Mouse (Mus musculus): ENCODE results near the gene Pde4a.
"Not testable (repeated sequence)": the region's sequence is repeated elsewhere in the genome, so short reads cannot be mapped to it uniquely, and the experiment has no call there.

DNA sequence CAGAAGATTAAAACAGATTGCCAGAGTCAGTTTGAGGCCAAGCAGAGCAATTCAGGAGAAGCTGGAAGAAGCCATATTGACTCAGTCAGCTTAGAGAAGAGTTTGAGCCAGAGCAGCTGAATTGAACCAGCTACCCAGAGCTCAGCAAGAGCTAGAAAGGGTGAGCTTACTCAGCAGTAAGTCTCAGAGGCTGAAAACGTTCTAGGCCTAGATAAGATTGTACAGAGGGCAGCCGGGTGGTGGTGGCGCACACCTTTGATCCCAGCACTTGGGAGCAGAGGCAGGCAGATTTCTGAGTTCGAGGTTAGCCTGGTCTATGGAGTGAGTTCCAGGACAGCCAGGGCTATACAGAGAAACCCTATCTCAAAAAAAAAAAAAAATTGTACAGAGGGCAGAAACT lies 90.8 kb downstream of the Pde4a start:
- TF ChIP-seq POLR2A (IDR thresholded peaks at IDR 0.05; ENCODE audit: borderline replicate concordance, extremely low read depth, low read depth, low read length); CTCF (IDR thresholded peaks at IDR 0.05; ENCODE audit: insufficient read depth, low read length): not testable (repeated sequence)

All from lung, adult 2 months (tissue).